Mouse (Mus musculus): Measurements from ENCODE around the gene Gm28308.

Gene Gm28308

DNA sequence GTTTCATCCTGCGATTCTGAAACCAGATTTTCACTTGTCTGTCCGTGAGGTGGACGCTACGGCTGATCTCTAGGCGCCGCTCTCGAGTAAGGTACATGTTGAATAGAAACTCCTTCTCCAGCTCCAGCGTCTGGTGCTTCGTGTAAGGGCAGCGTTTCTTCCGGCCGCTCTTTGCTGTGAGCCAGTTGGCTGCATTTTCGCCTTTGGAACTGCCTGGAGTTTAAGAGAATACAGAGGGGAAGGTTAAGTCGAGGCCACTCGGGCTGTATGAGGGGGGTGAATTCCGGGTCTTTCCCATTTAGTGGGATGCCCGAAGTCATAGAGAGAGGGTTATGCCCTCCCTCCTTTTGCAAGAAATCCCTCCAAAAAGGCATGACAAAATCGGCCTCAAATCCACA lies 19.4 kb upstream of the Gm28308 start:
- peak; percentile 64 for DNase-seq (ENCODE audit: low read depth, low spot score)

DNA sequence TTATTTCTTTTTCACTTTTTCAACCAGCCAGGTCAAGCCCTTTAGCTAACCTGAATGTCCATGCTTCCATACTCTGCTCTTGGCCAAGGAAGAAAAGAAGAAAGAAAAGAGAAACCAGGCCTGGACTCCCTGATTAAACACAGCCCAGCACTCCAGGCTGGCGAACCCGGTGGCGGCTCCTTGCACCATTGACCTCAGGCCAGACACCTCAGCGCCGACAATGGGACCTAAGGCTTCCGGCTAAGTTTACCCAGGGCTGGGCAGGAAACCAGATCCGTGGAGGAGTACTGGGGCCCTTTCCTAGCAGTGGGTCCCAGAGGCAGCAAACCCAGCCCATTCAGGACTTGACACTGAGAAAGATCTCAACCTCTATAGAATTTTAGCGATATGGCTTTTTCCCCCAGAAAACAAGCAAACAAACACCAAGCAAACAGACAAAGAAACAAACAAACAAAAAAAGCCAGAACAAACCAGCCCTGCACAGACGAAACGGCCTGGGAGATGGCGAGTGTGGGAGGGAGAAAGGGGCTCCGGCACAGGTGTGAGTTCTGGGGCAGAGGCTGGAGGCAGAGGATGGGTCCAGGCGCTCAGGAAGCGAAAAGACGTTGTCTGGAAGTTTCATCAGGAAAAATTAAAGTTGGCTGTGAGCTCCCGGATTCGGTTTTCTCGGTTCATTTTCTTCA lies 18.9 kb upstream of the Gm28308 start:
- peak; percentile 60 for DNase-seq (ENCODE audit: low read depth, low spot score)

DNA sequence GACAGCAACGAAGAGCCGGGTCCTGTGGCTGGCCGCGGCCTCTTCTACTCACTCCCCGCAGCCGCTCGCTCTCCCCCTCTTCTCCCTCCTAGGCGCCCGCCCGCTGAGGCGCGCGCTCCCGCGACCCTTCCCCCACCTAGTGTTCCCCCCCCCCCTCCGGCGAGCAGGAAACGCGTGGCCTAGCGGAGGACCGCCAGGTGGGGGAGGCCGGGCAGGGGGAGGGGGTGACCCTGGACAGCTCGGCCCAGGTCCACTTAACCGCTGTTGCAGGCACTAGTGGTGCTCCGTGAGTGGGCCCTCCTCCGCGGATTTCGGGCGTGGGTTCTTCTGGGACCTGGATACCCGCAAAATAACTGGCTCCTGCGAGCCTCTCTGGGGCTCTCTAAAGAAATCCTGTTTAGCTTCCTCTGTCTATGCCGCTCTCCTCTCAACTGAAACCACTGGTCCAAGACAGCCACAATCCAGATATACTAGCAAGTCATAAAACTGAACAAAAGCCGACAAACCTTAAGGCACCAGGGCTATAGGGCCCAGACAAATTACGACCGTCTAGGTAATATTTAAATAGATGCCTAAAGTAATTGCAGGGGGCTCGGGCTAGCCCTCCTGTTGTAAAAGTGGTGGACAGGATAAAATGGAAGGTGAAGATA lies 17.5 kb upstream of the Gm28308 start, which contains the start of gene Hoxa9:
Hoxa9 (minus strand) TSS at position 574 of the 650 bp plus-strand sequence.
- no peak for DNase-seq (ENCODE audit: low read depth, low spot score)

DNA sequence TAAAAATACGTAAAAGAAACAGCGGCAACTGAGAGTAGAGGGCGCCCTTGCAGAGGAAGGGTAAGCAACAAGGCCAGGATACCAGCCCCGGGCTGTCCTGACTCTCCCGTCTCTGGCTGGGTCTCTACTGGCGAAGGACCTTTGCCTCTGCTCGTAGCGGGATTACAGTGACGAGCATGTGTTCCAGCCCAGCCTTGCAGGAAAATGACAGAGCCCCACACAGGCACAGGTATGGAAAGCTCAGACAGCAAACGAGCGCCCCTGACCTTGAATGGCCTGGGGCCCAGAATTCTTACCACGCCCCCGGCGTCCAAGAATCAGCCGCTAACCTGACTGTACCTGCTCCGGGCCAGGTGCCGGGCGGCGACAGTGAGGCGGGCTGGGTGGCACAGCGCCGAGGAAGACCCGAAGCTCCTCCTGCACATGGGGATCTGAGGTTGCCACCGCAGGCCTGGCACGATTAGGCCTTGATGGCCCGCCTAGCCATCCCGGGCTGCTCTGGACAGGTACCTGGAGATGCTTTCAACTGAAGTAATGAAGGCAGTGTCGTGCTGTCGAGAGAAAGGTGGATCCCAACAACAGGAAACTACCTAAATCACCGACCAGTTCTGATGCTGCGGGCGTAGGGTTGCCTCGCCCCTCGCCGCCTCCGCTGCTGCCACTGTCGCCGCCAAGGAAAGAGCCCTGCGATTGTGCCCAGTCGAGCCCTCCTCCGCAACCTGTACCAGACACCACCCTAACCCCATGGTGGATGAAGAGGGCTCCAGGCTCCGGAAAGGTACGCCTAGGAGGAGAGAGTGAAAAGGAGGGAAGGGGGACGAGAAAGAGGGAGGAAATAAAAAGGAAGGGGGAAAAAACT lies 16.6 kb upstream of the Gm28308 start:
- peak; percentile 70 for DNase-seq (ENCODE audit: low read depth, low spot score)

DNA sequence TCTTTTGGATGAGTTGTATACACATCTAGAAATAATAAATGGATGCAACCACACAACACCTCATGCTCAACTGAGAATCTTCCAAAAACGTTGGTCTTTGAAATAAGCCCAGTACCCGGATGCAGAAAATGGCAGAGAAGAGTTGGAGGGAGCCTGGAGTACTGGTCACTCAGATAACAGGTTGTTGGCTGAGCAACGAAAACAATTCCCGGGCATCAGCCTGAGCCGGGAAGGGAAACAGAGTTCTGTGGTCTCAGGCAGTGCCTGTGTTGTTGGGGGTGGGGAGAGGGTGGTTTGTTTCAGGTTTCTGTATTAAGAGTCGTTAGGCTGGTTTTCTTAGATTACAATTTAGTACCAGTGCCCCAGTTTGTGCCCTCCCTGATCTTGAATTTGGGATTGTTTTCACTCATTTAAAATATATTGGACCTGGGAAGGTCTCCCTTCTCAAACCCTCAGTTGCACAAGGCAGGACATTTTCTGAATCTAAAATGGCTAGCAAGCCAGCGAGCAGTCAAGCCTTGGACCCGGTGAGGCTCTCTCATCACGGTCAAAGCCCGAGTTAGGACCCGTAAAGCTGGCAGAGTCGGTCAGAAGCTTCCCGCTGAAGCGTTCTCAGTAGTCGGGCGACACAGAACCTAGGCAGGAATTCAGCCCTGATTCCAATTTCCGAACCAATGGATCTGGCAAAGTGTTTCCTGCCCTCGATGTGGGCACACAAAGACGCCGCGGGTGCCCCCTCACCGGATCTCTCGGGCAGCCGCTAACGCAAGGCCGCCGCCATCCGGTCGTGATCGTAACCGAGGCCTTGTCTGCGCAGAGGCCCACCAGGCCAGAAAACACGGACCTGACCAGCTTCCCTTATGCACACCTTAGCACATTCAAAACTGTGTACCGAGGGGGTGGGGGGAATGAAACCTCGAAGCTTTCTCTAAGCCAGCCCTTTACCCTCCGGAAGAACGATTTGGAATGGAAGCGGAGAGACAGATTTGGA lies 15.6 kb upstream of the Gm28308 start:
- no peak for DNase-seq (ENCODE audit: low read depth, low spot score)

DNA sequence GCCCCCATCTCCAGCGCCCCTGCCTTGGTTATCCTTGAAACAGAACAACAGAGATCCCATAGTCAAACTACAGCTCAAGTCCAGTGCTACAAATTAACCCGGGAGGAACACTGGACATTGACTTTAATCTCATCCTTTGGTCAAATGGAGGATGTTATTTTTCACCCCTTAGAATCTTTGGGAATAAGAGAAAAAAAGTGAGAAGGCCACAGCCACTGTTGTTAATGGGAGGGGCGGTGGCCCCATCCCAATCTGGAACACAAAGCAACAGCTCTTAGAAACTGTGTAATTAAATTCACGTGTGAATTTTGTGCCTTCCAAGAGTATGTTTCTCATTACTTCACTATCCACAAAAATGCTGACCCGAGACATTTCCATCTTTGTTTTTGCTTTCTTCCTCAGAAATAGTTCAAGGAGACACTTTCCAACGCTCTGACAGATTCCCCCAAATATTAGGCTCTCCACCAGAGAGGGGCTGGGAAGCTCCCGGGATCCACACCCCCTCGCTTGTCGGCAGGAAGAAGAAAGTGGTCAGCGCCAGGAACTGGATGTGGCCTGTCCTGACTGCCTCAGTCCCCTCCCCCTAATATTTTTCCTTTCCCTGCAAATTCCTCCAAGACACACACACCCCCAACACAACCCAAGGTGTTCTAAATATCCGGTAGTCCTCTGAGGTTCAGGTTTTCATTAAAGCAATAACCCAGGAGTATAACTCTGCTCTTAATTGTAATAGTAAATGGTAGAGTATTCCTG lies 14.5 kb upstream of the Gm28308 start:
- no peak for DNase-seq (ENCODE audit: low read depth, low spot score)

DNA sequence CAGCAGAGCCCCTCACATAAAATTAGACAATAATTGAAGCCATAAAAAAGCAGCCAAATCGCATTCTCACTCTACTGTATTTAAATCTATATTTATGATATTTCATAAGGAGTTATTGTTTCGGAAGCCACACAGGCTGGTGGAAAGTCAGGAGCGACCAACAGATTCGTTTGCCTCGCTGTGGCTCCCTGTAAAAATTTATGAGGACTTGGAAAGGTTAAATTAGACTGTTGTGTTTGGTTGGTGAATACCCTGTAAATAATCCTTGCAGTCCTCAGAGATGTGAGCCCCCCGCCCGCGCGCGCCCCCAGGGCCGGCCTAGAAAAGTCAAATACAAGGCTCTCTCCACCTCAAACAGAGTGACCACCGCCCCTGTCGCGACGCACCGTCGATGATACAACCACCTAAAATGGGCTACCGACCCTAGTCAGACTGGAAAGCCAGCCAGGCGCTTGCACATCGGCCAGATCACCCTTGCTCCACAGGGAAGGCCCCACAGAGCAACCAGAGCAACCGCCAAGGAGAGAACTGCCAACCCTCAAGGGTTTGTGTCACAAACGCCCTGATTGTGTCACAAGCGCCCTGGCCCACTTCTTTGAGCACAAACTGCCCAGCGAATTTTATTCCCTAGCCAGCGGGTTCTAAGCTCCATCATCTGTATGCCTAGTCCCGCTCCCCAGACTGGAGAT lies 13.6 kb upstream of the Gm28308 start:
- DNase-seq (ENCODE audit: low read depth, low spot score), result no peak

DNA sequence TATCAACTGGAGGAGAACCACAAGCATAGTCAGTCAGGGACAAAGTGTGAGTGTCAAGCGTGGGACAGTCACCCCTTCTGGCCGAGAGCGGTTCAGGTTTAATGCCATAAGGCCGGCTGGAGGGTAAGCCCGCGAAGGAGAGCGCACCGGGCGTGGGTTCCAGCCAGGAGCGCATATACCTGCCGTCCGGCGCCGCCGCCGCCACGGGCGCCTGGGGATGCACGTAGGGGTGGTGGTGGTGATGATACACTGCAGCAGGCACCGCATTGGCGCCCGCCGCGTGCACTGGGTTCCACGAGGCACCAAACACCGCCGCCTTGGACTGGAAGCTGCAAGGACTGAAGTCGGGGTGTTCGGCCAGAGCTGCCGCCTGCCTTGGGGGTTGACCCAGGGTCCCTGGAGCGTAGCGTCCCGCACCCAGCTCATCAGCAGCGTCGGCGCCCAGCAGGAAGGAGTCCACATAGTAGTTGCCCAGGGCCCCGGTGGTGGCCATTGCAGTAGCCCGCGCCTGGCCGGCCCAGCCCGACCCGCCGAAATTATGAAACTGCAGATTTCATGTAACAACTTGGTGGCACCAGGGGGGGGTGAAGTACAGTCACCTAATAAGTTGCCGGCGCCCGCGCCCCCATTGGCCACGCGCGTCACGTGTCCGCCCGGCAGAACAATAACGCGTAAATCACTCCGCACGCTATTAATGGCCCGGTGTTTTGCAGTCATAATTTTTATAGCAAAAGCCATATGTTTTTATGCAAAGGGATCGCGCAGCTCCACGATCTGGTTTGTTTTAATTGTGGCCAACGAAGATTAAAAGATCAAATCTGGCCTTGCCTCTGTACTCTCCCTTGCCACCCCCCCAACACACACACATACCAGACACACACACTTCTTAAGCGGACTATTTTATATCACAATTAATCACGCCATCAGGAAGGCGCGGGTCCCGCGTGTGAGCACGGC lies 12.8 kb upstream of the Gm28308 start:
- DNase-seq (ENCODE audit: low read depth, low spot score), result peak; percentile 73

DNA sequence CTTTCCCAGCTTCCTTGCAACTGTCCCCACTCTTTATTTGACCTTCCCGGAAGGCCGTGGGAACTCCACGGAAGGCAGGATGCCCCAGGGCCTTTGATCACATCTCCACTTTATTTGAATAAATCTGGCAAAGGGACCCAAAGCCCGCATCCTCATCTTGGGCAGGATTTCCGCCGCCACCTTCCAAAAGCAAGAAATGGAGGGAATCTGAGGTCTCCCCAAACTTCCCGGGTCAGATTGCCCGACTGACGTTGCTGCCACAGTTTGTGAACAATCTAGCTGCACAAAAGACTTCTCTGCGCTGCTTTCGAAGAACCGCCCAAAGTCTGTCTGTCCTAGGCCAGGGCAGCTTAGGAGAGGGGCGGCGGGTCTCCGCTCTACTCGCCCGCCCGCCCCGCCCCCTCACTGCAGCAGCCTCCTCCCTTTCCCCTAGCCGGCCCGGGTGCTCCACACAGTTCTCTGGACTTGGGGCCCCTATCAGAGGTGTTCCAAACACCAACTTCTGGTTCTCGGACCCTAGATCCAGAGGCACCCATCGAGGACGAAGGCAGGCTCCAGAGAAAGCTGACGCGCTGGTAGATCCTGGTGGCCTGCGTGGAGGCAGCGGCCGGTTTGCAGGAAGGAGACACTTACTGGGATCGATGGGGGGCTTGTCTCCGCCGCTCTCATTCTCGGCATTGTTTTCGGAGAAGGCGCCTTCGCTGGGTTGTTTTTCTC lies 11.9 kb upstream of the Gm28308 start:
- DNase-seq (ENCODE audit: low read depth, low spot score), result peak; percentile 82

- no peak for DNase-seq (ENCODE audit: low read depth, low spot score)
Measured at GRCm38 (mm10) chr6:52223939-52224760, 11.0 kb upstream of the Gm28308 start.

DNA sequence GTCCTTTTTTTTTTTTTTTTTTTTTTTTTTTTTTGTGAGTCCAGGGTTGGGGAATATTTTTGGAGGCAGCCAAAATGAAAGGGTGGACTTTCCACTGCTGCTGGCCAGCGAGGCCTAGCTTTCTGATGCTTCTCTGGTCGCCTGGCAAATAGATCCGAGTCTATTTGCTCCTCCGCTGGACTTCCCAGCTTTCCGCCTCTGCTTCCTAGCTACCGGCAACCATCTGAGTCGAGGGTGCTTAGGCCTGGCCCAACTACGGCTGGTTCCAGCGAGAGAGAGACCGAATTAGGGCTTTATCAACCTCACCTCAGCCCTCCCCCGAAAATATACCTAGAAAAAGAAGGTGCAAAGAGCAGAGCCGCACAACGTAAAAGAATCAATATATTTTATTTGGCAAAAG lies 9.6 kb upstream of the Gm28308 start:
- peak; percentile 4 for DNase-seq (ENCODE audit: low read depth, low spot score)

DNA sequence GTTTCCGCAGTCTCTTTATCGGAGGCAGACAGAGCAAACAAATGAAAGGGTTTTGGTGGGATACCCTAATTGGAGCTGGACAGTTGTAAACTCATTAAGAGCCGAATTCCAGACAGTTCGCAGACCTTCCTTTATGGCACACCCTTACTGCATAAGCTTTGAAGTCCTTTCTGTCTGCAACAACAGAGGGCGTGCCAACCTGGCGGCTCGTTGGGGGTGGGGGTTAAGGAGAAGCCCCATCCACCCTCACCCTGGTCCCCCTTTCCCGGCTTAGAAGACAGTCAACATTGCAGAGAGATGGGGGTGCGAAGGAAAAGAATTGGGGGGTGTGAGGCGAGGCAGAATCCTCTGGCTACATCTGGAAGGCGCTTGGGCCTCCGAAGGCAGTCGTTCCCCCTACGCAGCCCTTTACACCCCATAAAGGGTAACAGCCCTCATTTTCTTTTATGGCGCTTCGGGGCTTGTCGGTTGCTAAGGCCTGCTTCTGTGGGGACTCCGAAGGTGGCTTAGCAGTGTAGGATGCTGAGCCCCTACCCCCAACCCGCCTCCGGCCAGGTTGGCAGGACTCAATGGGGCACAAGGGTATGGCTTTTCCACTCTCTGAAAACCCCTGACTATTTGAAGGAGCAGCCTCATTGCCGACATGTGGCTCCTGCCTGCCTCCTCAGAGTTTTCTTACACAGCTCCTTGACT lies 9.0 kb upstream of the Gm28308 start:
- DNase-seq (ENCODE audit: low read depth, low spot score), result peak; percentile 16

DNA sequence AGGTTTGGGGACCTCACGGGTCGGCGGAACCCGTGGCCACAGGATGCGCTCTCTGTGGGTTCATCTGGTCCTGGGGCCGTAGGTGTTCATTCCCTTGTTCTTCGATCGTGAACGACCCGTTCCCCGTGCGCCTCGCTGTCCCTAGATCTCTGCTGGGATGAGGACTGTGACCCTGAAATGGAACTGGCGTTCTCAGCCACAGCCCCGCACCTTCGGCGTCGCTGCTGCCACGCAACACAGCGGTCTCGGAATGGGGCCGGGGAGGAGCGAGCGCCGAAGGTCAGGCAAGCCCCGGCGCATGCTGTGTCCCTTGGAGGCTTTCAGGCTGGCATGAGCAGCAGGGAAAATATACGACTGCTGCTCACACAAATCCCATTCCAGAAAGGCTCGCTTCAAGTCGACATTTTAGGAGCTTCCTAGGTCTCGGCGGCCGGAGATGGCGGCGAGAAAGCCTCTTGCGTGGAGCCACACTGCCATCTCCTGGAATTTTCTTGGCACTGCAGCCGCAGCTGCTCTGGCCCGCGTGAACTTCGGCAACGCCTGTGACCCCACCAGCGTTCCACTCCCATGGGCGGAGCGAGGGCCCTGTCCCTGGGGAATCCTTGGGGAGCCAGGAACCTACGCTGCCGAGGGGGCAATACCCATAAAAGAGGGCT lies 8.3 kb upstream of the Gm28308 start, which contains the start of gene Hoxa7:
Hoxa7 (minus strand) TSS at position 518 of the 656 bp plus-strand sequence.
- peak; percentile 95 for DNase-seq (ENCODE audit: low read depth, low spot score)

DNA sequence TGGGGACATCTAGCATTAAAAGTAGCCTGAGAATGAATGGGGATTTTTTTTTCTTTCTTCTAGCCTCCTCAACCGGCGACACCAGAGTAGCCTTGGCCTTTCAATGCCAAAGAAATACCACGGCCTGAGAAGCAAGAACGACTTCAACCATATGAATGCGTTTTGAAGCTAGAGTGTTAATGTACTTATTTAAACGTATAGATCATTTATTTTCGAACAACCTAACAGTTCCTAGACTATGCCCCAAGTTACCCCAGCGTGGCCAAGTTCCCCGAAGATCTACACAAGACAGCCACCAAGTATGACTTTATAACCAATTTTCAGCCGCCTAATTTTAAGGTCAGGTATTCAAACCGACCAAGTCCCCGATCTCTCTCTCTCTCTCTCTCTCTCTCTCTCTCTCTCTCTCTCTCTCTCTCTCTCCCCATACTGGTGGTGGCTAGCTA lies 7.7 kb upstream of the Gm28308 start:
- peak; percentile 33 for DNase-seq (ENCODE audit: low read depth, low spot score)

- DNase-seq (ENCODE audit: low read depth, low spot score), result peak; percentile 35
Measured at GRCm38 (mm10) chr6:52220003-52220864, 7.1 kb upstream of the Gm28308 start.

All from ZHBTc4 (cell line).